Mouse (Mus musculus) liver, embryonic 11.5 days (tissue): ENCODE results near the gene Atf5. TPM values are rescaled to one million over a fixed set of nuclear protein-coding genes. Genes with fewer than 3 reads are reported as not detected.

ENCODE experiments used
- ATAC-seq: fragments of 200-750 bp; cut with Nextera tagmentation; replicated peaks from 2 replicates; pipeline ENCODE4 v1.8.0; 2017; ENCODE audit warnings: moderate number of reproducible peaks, mild to moderate bottlenecking, moderate TSS enrichment, moderate library complexity; ENCODE audit not compliant: low FRiP score
- DNase-seq: peaks from one replicate; pipeline ENCODE4 v3.0.0-alpha.2; 2017; ENCODE audit warnings: low spot score
- H3K27ac ChIP-seq: fragments of 300-500 bp; sonication (generic); 2 replicates; pipeline ENCODE4 v1.5.1; 2014; ENCODE audit warnings: mild to moderate bottlenecking, low read depth, low read length, control low read depth
- H3K27me3 ChIP-seq: fragments of 300-500 bp; sonication (generic); replicated peaks from 2 replicates; pipeline ENCODE4 v1.6.1; 2014; ENCODE audit warnings: low read length, mixed read lengths; ENCODE audit not compliant: control insufficient read depth, insufficient read depth
- H3K36me3 ChIP-seq: fragments of 300-500 bp; sonication (generic); 2 replicates; pipeline ENCODE4 v1.6.1; 2014; ENCODE audit warnings: mild to moderate bottlenecking, low read length, moderate library complexity, mixed read lengths; ENCODE audit not compliant: control insufficient read depth, insufficient read depth
- H3K4me1 ChIP-seq: fragments of 300-500 bp; sonication (generic); replicated peaks from 2 replicates; pipeline ENCODE4 v1.6.1; 2014; ENCODE audit warnings: low read length, mixed read lengths; ENCODE audit not compliant: control insufficient read depth, insufficient read depth
- H3K4me2 ChIP-seq: fragments of 300-500 bp; sonication (generic); 2 replicates; pipeline ENCODE4 v1.6.1; 2014; ENCODE audit warnings: mild to moderate bottlenecking, control low read depth, moderate library complexity
- H3K4me3 ChIP-seq: fragments of 300-500 bp; sonication (generic); 2 replicates; pipeline ENCODE4 v1.5.1; 2014; ENCODE audit warnings: low read depth, low read length, control low read depth
- H3K9ac ChIP-seq: fragments of 300-500 bp; sonication (generic); 2 replicates; pipeline ENCODE4 v1.6.1; 2014; ENCODE audit warnings: low read depth, low read length, control low read depth
- H3K9me3 ChIP-seq: fragments of 300-500 bp; sonication (generic); 2 replicates; pipeline ENCODE4 v1.6.1; 2016; ENCODE audit warnings: low read length, inconsistent platforms, mixed read lengths; ENCODE audit not compliant: control insufficient read depth
- WGBS: fragments of 180-500 bp; shearing (Covaris S2); extraction: QIAGEN DNeasy Blood & Tissue Kit; methylation state at CpG from one replicate; pipeline ENCODE4 v1.1.7; 2014; 5-methylcytosine and 5-hydroxymethylcytosine counted together
- polyA plus RNA-seq: library from polyadenylated mRNA; unstranded; fragments of >200 nt; fragmentation: Nextera tagmentation; extraction: Ambion mirVana; gene quantifications from 2 replicates; pipeline ENCODE4 v1.2.1, GENCODE M21; 2014

Atf5 gene
- 3.9 and 4.2 TPM in 2 replicates for polyA plus RNA-seq

DNA sequence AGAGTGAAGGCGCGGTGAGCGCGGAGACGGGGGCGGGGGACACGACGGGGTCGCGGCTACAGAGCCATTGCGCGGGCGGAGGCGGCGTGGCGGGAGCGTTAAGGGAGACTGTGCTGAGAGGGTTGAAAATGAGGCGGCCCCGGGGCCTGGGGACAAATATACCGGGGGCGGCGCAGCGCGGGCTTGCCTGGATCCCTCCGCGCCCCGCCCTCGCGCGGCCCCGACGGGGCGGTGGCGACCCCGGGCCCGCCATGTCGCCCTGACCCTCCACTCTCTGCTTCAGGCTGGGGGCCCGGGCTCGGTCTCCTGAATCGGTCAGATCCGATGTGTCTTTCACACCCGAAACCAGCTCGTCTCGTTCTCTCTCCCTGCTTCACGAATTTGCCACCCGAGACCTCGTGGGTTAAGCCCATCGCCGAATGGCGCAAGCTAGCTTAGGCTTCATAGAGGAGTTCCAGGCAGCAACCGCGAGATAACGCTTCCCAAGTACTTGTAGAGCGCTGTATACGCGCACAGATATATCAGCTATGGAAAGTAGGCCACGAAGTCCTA is at the start of gene Atf5:
Gene Atf5 (minus strand): TSS at position 189 of the 552 bp plus-strand sequence.
- peak within 1 kb of the TSS; percentile 88 for H3K4me3 ChIP-seq
- no peaks in the 10 kb centered on the region for H3K9me3 ChIP-seq
- peak within 1 kb of the TSS; percentile 99 for H3K4me2 ChIP-seq
- peaks cover 46% of the 10 kb centered on the region for H3K4me1 ChIP-seq
- DNase-seq = no peak
- under 1% methylated on average over 51 of the region's 57 CpGs for WGBS
- no peaks in the 10 kb centered on the region for H3K27me3 ChIP-seq
- peak; percentile 24 for ATAC-seq
- peak within 1 kb of the TSS; percentile 96 for H3K9ac ChIP-seq
- H3K27ac ChIP-seq = peak within 1 kb of the TSS; percentile 97
- peaks cover 19% of the 10 kb centered on the region for H3K36me3 ChIP-seq

- Histone ChIP-seq H3K4me2 (no peak overlapping the region), H3K36me3 (peaks cover 44% of the 10 kb centered on the region), H3K4me3 (no peak overlapping the region), H3K4me1 (peaks cover 39% of the 10 kb centered on the region), H3K27me3 (no peaks in the 10 kb centered on the region), H3K9ac (no peak overlapping the region), H3K27ac (no peak overlapping the region), H3K9me3 (no peaks in the 10 kb centered on the region)
- no peak for DNase-seq
- no peak for ATAC-seq
- WGBS = 86% methylated on average over 24 of the region's 24 CpGs
These were observed 48.4 kb upstream of the Atf5 start for GRCm38 (mm10) chr7:44864595-44865542.

DNA sequence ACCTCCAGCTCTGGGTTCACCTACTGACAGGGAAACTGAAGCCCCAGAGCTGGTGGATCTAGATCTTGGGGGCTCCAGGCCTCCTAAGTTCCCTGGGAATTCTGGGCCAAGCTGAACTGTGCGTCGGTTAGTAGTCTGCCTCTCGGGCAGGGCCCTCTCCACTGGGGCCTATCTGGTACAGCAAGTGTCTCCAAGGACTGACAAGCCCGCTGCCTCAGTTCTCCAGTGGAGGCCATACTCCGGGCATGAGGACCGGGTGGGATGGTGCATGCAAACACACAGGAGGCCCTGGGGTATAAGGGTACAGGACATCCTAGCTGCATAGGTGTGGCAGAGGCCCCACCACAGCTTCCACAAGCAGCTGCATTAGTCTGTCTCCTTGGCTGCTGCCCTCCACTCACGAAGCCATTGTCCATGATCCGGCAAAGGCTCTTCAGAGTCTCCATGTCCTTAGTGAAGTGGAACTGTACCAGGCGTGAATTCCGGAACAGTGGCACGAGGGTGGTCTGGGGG is 47.6 kb upstream of the Atf5 start:
- H3K9me3 ChIP-seq = no peaks in the 10 kb centered on the region
- no peak overlapping the region for H3K4me3 ChIP-seq
- H3K27ac ChIP-seq = no peak overlapping the region; the same call in 1 of the 2 replicates
- H3K4me2 ChIP-seq = no peak overlapping the region
- DNase-seq (no peak), ATAC-seq (no peak)
- 89% methylated on average over 11 of the region's 11 CpGs for WGBS
- H3K27me3 ChIP-seq = no peaks in the 10 kb centered on the region
- no peak overlapping the region for H3K9ac ChIP-seq
- peaks cover 39% of the 10 kb centered on the region for H3K4me1 ChIP-seq
- H3K36me3 ChIP-seq = peaks cover 44% of the 10 kb centered on the region

- no peaks in the 10 kb centered on the region for H3K27me3 ChIP-seq
- H3K4me3 ChIP-seq = 0 out of 2 replicates have a peak overlapping the region, but pooled peaks have one; percentile 4
- no peak overlapping the region for H3K9ac ChIP-seq
- peaks cover 39% of the 10 kb centered on the region for H3K4me1 ChIP-seq
- H3K4me2 ChIP-seq = no peak overlapping the region
- H3K36me3 ChIP-seq = peaks cover 44% of the 10 kb centered on the region
- 90% methylated on average over 14 of the region's 14 CpGs for WGBS
- DNase-seq = no peak
- H3K27ac ChIP-seq = no peak overlapping the region
- no peaks in the 10 kb centered on the region for H3K9me3 ChIP-seq
- ATAC-seq = no peak
These were observed 46.8 kb upstream of the Atf5 start for GRCm38 (mm10) chr7:44863210-44863609.

DNA sequence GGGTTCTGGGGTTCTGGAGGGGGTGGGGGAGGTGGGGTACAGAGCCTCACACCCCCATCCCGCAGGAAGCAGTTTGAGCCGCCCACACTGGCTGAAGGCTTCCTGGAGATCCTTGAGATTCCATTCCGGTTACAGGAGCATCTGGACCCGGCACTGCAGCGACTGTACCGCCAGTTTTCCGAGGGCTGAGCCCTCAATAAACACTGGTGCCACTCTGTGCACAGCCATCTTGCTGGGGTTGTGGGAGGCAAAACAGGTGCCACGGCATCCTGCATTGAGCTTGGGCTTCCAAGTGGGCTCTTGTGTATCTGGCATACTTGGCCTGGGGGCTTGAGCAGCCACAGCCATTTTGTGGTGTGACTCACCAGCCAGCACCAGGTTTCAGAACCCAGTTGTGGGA is 46.0 kb upstream of the Atf5 start:
- ATAC-seq (no peak), DNase-seq (no peak)
- Histone ChIP-seq H3K27me3 (no peaks in the 10 kb centered on the region), H3K9ac (no peak overlapping the region), H3K4me2 (no peak overlapping the region), H3K27ac (no peak overlapping the region), H3K4me3 (no peak overlapping the region), H3K9me3 (no peaks in the 10 kb centered on the region), H3K36me3 (peaks cover 44% of the 10 kb centered on the region), H3K4me1 (peaks cover 38% of the 10 kb centered on the region)
- WGBS = 85% methylated on average over 8 of the region's 8 CpGs

DNA sequence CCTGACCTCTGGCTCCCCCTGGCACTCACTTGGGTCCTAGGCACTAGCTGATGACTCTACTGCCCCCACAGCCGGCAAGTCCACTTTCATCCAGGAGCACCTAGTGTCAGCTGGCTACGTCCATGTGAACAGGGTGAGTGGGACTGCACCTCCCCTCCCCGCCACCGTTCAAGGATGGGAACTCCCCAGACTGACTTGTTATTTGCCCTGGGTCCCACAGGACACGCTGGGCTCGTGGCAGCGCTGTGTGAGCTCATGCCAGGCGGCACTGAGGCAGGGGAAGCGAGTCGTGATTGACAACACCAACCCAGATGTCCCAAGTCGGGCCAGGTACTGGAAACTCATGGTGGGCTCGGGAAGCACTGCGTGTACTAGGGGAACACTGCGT is 45.0 kb upstream of the Atf5 start:
- 85% methylated on average over 14 of the region's 14 CpGs for WGBS
- Histone ChIP-seq H3K27me3 (no peaks in the 10 kb centered on the region), H3K4me2 (no peak overlapping the region), H3K36me3 (peaks cover 44% of the 10 kb centered on the region), H3K4me3 (no peak overlapping the region), H3K9ac (no peak overlapping the region), H3K9me3 (no peaks in the 10 kb centered on the region), H3K4me1 (peaks cover 30% of the 10 kb centered on the region), H3K27ac (no peak overlapping the region)
- ATAC-seq = no peak
- DNase-seq = no peak

DNA sequence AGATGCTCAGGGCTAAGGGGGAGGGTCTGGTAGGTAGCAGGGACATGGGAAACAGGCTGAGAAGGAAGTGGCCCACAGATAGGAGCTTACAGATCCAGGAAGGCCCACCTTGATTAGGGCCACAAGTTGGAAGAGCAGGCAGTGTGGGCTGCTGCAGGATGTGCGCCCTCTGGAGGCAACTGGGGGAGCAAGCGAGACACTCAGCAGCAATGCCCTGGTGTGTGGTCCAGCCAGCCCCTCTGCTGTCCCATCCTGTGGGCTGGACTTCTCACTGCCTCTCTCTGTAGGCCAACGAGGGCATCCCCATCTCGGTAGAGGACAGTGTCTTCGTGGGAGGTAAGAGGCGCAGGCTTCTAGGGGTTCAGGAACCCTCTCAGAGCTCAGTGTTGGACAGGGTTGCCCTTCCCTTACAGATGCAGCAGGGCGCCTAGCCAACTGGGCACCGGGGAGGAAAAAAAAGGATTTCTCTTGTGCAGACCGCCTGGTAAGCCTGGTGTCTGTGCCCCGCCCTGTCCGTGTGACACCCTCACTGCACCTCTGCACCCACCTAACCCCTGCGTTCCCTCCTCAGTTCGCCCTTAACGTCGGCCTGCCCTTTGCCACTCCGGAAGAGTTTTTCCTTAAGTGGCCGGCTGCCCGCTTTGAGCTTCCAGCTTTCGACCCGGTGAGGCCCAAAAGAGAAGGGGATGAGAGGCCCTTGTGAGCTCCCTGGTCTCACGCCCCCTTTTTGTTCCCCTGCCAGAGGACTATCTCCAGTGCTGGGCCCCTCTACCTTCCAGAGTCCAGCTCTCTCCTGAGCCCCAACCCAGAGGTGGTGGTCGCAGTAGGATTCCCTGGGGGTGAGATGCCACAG is 44.3 kb upstream of the Atf5 start:
- 64% methylated on average over 22 of the region's 22 CpGs for WGBS
- Histone ChIP-seq H3K4me3 (no peak overlapping the region), H3K4me1 (peaks cover 30% of the 10 kb centered on the region), H3K36me3 (peaks cover 43% of the 10 kb centered on the region), H3K9me3 (no peaks in the 10 kb centered on the region), H3K27me3 (no peaks in the 10 kb centered on the region), H3K4me2 (no peak overlapping the region), H3K27ac (no peak overlapping the region; the same call in 1 of the 2 replicates), H3K9ac (no peak overlapping the region)
- DNase-seq (peak; percentile 72), ATAC-seq (no peak)

- no peak overlapping the region for H3K9ac ChIP-seq
- no peak overlapping the region for H3K4me2 ChIP-seq
- 90% methylated on average over 11 of the region's 11 CpGs for WGBS
- H3K27me3 ChIP-seq = no peaks in the 10 kb centered on the region
- no peak overlapping the region for H3K27ac ChIP-seq
- H3K9me3 ChIP-seq = no peaks in the 10 kb centered on the region
- ATAC-seq = no peak
- peaks cover 35% of the 10 kb centered on the region for H3K36me3 ChIP-seq
- DNase-seq = no peak
- H3K4me3 ChIP-seq = no peak overlapping the region
- peaks cover 35% of the 10 kb centered on the region for H3K4me1 ChIP-seq
These were observed 43.4 kb upstream of the Atf5 start for GRCm38 (mm10) chr7:44859896-44860295.
